Mouse (Mus musculus): ENCODE results near the gene Rps27l. TPM values are rescaled to one million over a fixed set of nuclear protein-coding genes. Genes with fewer than 3 reads are reported as not detected.

Rps27l gene
- polyA plus RNA-seq (2017; shearing (Covaris generic)): 264 TPM

DNA sequence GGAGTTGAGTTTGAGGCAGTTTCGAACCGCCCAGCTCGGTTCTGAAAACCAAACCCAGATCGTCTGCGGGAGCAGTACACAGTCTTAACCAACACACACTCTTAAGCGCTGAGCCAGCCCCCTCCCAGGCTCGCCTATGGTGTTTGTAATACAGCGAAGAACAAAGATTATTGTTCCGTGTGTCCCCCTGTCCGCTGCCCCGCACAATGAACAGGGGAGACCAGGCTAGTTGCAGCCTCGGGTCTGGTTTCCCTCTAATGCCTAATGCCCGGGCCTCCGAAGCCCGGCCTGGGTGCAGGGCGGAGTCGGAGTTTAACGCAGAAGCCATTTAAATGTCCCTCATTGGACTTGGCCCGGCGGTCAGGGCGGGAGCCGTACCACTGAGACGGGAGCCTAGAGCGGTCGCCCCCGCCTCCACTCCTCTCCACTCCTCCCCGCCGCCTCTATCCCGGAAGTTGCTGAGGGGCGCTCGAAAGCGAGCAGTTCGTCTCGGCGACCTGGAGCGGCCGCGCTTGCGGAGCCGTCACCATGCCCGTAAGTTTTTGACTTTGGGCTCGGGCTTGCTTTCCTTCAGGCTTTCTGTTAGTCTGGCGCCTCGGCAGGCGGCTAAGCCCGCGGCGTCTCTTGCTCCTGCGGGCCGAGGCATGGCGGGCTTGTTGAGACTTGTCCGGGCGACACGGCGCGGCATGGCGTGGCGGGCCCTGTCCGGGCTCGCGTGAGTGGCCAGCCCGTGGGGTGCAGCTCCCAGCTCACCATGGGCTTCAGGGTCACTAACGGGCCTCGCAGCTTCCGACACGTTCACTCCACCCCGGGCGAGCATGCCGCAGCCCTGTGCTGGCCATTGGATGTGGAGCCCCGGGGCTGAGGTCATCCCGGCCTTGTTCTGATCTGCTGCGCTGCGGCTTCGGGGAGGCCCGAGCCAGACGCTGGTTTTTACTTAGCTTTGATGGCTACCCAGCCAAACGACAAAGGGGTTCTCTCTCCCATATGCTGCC lies at the start of gene Rps27l:
Rps27l (plus strand) TSS at position 440 of the 995 bp plus-strand sequence.

DNA sequence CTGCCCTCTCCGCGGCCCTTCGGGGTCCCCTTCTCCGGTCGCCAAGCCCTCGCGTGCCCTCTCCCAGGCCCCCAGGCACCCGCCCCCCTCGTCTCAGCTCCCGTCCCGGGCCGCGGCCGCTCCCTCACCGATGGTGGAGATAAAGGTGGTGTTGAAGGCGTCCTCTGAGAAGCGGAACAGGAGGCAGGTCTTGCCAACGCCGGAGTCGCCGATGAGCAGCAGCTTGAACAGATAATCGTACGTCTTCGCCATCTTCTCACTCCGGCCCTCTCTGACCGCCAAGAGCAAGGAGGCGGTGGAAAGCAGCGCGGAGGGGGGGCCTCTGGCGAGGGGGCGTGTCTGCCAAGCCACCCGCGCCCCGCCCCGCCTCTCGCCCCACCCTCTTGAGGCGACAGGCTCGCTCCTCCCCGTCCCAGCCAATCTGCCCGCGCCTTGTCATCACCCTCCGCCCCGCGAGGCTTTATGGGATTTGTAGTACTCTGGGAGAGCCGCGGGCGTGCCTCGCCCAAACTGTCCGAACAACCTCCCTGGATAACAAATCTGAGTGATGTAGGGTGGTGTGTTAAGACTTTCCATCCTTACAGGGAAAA lies 26.4 kb upstream of the Rps27l start, which contains the start of gene Rab8b:
Rab8b (minus strand) TSS at position 306 of the 590 bp plus-strand sequence.

DNA sequence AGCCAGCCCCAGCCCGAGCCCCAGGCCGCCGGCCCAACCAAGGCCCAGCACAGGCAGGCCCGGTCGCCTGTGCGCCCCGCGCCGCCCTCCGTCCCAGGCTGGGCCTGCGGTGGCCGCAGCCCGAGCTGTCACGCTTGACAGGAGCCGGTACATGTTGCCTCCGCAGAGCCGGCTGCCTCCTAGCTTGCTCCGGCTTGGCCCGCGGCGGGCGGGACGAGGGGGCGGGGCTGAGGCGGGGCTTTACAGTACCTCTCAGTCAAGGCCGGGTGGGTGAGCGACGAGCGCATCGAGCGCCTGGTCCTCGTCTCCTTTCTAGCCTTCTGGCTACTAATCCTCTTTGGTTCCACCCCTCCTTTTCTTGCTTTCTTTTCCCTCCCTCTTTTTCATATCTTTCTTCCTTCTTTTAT lies 29.4 kb downstream of the Rps27l start, which contains the start of gene Lactb:
Lactb (minus strand) TSS at position 246 of the 407 bp plus-strand sequence.

Other genes with a start within 250 kb of the Rps27l start
- 8.3 TPM for gene Car12, start 232.4 kb upstream of the Rps27l start, polyA plus RNA-seq (2017; shearing (Covaris generic))
- gene Aph1b, start 150.6 kb upstream of the Rps27l start, polyA plus RNA-seq (2017; shearing (Covaris generic)): 2.6 TPM
- gene Gm10647, start 149.0 kb upstream of the Rps27l start, polyA plus RNA-seq (2017; shearing (Covaris generic)): not detected
- 0.99 TPM for gene Aph1c, start 111.4 kb upstream of the Rps27l start, polyA plus RNA-seq (2017; shearing (Covaris generic))
- 183 TPM for gene Rab8b, start 26.4 kb upstream of the Rps27l start, polyA plus RNA-seq (2017; shearing (Covaris generic))
- gene Lactb, start 29.4 kb downstream of the Rps27l start, polyA plus RNA-seq (2017; shearing (Covaris generic)): 4.1 TPM
- gene Tpm1, start 103.3 kb downstream of the Rps27l start, polyA plus RNA-seq (2017; shearing (Covaris generic)): 32.3 TPM